Mouse (Mus musculus): ENCODE measurements around the gene Mcf2l. TPM values are rescaled to one million over a fixed set of nuclear protein-coding genes. Genes with fewer than 3 reads are reported as not detected.

The Mcf2l gene
- polyA plus RNA-seq, 1 experiment from 2014 or later = 16.8 TPM

DNA sequence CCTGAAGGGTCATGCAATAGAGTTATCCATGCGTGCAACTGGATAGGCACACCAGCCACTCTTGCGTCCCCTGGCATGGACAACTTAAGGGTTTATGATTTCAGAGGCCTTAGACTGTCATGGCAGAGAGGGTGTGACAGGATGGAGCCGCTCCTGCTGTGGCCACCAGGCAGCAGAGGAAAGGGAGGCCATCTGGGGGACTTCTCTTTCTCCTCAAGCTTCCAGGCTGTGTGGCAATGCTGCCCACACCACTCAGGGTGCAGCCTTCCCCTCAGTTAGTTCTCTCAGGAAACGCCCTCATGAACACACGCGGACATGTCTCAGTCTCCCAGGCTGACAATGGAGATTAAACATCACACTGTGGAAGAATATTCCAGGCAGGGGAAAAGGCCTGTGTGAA, 165.4 kb downstream of the Mcf2l start:
- Histone ChIP-seq H3K27ac (ENCODE audit: low read length) (no peak overlapping the region), H3K9me3 (ENCODE audit: low read length) (no peaks in the 10 kb centered on the region), H3K9ac (replicated peaks; ENCODE audit: low read depth) (no peak overlapping the region), H3K4me1 (ENCODE audit: insufficient read depth, low read depth, low read length) (no peaks in the 10 kb centered on the region), H3K36me3 (ENCODE audit: insufficient read depth, low read length) (no peaks in the 10 kb centered on the region), H3K27me3 (replicated peaks; ENCODE audit: insufficient read depth, low read length) (no peaks in the 10 kb centered on the region), H3K4me3 (ENCODE audit: low read depth, low read length) (no peak overlapping the region), H3K4me2 (replicated peaks; ENCODE audit: low read depth, low read length) (no peak overlapping the region)
- TF ChIP-seq CTCF (IDR thresholded peaks at IDR 0.05) (no peak), EP300 (IDR thresholded peaks at IDR 0.05) (no peak)
- no peak for ATAC-seq
- 68% methylated on average over 6 of the region's 6 CpGs for WGBS
- DNase-seq (ENCODE audit: low spot score) = peak; percentile 41

DNA sequence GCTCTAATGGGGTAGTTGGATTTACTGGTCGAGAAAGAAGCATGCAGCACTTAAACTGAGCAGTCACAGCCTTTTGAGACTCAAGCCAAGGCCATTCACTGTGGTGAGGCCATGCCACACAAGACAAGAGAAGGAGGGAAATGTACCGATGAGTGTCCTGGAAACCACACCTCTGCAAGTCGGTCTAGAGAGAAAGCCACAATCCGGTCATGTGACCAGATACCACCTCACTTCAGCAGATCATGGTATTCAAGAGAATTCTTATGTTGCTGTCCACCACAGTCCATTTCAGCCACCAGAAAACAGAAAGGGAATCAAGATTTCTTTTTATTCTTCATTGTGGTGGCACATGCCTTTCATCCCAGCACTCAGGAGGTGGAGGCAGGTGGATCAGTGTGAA, 167.9 kb downstream of the Mcf2l start:
- no peak overlapping the region for H3K27ac ChIP-seq (ENCODE audit: low read length)
- DNase-seq (ENCODE audit: low spot score) (no peak), ATAC-seq (no peak)
- H3K4me2 ChIP-seq (replicated peaks; ENCODE audit: low read depth, low read length) = no peak overlapping the region
- no peaks in the 10 kb centered on the region for H3K36me3 ChIP-seq (ENCODE audit: insufficient read depth, low read length)
- no peaks in the 10 kb centered on the region for H3K9me3 ChIP-seq (ENCODE audit: low read length)
- H3K27me3 ChIP-seq (replicated peaks; ENCODE audit: insufficient read depth, low read length) = no peaks in the 10 kb centered on the region
- no peaks in the 10 kb centered on the region for H3K4me1 ChIP-seq (ENCODE audit: insufficient read depth, low read depth, low read length)
- WGBS = 67% methylated on average over 4 of the region's 4 CpGs
- TF ChIP-seq CTCF (IDR thresholded peaks at IDR 0.05) = no peak
- TF ChIP-seq EP300 (IDR thresholded peaks at IDR 0.05) = no peak
- no peak overlapping the region for H3K4me3 ChIP-seq (ENCODE audit: low read depth, low read length)
- no peak overlapping the region for H3K9ac ChIP-seq (replicated peaks; ENCODE audit: low read depth)

DNA sequence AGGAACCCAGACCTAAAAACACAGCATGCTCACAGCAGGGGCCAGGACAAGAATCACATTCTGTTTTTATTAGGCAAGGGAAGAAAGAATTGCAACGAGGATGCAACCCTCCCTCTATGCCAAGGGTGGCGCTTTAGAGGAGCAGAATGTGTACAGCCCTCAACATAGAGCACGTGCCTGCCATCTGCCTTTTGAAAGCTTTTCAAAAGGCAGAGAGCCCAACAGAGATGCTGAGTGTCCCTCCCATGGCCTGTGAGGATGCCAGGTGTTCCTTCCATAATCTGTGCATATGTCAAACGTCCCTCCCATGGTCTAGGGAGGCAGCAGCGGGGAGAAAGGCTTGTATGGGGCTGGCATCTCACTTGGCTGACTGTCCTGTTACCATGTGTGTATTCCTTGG, 174.0 kb downstream of the Mcf2l start:
- H3K9ac ChIP-seq (replicated peaks; ENCODE audit: low read depth) = no peak overlapping the region
- no peak overlapping the region for H3K4me2 ChIP-seq (replicated peaks; ENCODE audit: low read depth, low read length)
- no peaks in the 10 kb centered on the region for H3K27me3 ChIP-seq (replicated peaks; ENCODE audit: insufficient read depth, low read length)
- no peak for ATAC-seq
- no peak overlapping the region for H3K4me3 ChIP-seq (ENCODE audit: low read depth, low read length)
- TF ChIP-seq CTCF (IDR thresholded peaks at IDR 0.05) = no peak
- no peak for TF ChIP-seq EP300 (IDR thresholded peaks at IDR 0.05)
- H3K36me3 ChIP-seq (ENCODE audit: insufficient read depth, low read length) = no peaks in the 10 kb centered on the region
- no peak overlapping the region for H3K27ac ChIP-seq (ENCODE audit: low read length)
- H3K9me3 ChIP-seq (ENCODE audit: low read length) = no peaks in the 10 kb centered on the region
- no peak for DNase-seq (ENCODE audit: low spot score)
- no peaks in the 10 kb centered on the region for H3K4me1 ChIP-seq (ENCODE audit: insufficient read depth, low read depth, low read length)
- WGBS = 54% methylated on average over 5 of the region's 5 CpGs

DNA sequence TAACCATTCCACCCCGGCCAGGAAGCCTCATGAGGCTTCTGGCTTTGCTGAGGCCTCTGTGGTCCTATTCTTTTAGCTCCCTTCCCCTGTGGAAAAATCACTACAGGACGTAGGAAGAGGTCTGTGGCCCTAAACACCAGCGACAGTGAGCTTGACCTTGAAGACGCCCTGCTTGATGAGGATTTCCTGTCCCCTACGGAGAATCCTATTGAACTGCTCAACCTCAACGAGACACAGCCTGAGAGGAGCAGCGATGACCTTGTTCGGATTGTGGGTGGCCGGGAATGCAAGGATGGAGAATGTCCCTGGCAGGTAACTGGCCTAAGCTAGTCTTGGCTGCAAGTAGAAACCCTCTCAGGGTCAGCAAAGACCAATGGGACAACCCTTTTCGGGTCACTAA, 176.9 kb downstream of the Mcf2l start:
- Histone ChIP-seq H3K9me3 (ENCODE audit: low read length) (no peaks in the 10 kb centered on the region), H3K27ac (ENCODE audit: low read length) (no peak overlapping the region), H3K9ac (replicated peaks; ENCODE audit: low read depth) (no peak overlapping the region), H3K36me3 (ENCODE audit: insufficient read depth, low read length) (no peaks in the 10 kb centered on the region), H3K4me2 (replicated peaks; ENCODE audit: low read depth, low read length) (no peak overlapping the region), H3K4me3 (ENCODE audit: low read depth, low read length) (no peak overlapping the region), H3K4me1 (ENCODE audit: insufficient read depth, low read depth, low read length) (no peaks in the 10 kb centered on the region), H3K27me3 (replicated peaks; ENCODE audit: insufficient read depth, low read length) (no peaks in the 10 kb centered on the region)
- WGBS = 78% methylated on average over 10 of the region's 10 CpGs
- DNase-seq (ENCODE audit: low spot score) (no peak), ATAC-seq (no peak)
- TF ChIP-seq EP300 (IDR thresholded peaks at IDR 0.05) (no peak), CTCF (IDR thresholded peaks at IDR 0.05) (no peak)

DNA sequence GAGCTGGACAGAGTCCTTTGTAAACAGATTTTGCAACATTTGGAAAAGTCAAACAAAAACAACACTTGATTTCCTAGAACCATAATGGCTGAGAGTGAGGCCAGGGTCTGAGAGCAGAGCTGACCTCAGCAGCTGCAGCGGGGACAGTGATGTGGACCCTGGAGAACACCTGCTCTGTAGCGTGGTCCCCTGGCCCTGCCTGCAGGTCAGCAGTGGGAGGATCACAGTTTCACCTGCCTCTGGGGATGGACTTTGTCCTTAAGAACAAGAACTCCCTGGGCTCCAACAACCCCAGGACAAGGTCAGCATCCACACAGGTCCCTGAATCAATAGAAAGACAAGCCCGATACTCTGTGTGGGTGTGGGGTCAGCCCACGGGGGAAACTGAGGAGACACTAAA, 183.7 kb downstream of the Mcf2l start:
- TF ChIP-seq EP300 (IDR thresholded peaks at IDR 0.05) (no peak), CTCF (IDR thresholded peaks at IDR 0.05) (no peak)
- Histone ChIP-seq H3K4me1 (ENCODE audit: insufficient read depth, low read depth, low read length) (no peaks in the 10 kb centered on the region), H3K27ac (ENCODE audit: low read length) (no peak overlapping the region), H3K4me3 (ENCODE audit: low read depth, low read length) (no peak overlapping the region), H3K36me3 (ENCODE audit: insufficient read depth, low read length) (no peaks in the 10 kb centered on the region), H3K9me3 (ENCODE audit: low read length) (no peaks in the 10 kb centered on the region), H3K4me2 (replicated peaks; ENCODE audit: low read depth, low read length) (no peak overlapping the region), H3K9ac (replicated peaks; ENCODE audit: low read depth) (no peak overlapping the region), H3K27me3 (replicated peaks; ENCODE audit: insufficient read depth, low read length) (no peaks in the 10 kb centered on the region)
- WGBS = 71% methylated on average over 4 of the region's 4 CpGs
- DNase-seq (ENCODE audit: low spot score) (no peak), ATAC-seq (no peak)

DNA sequence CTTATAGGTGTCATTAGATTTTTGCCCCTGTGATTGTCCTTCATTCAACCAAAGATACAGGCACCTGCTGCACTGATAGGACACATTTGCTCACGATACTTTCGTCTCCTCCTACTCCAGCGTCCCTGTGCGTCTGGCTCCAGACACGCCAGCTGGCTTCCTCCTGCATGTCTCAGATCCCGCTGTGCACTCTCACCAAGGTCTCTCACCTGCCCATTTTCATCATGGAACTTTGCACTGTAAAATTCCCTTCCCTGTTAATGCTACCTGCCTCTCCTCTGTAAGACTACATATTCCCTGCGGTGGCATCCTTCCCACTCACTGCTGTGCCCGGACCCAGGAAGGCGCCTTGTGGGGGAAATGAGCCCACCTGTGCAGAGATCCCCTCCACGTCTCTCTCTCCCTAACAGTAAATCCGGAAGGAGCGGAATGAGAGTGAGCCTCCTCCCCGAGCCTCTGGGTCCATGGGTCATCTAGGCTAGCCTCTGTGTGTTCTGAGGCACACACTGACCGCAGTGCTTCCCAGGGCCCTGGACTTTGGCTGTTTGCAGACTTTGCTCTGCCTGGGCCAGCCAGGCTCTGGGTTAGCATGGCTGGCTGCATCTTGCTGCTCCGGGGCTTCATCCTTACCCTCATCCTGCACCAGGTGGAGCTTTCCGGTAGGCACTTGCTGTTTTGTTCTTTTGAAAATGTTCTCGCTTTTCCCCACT, 187.0 kb downstream of the Mcf2l start, which contains the start of gene Proz:
Gene Proz (plus strand): TSS at position 474 of the 710 bp plus-strand sequence.
- Histone ChIP-seq H3K27ac (ENCODE audit: low read length) (no peak within 1 kb of the TSS), H3K27me3 (replicated peaks; ENCODE audit: insufficient read depth, low read length) (no peaks in the 10 kb centered on the region), H3K4me3 (ENCODE audit: low read depth, low read length) (no peak within 1 kb of the TSS), H3K9ac (replicated peaks; ENCODE audit: low read depth) (no peak within 1 kb of the TSS), H3K4me2 (replicated peaks; ENCODE audit: low read depth, low read length) (no peak within 1 kb of the TSS), H3K4me1 (ENCODE audit: insufficient read depth, low read depth, low read length) (no peaks in the 10 kb centered on the region), H3K36me3 (ENCODE audit: insufficient read depth, low read length) (no peaks in the 10 kb centered on the region), H3K9me3 (ENCODE audit: low read length) (no peaks in the 10 kb centered on the region)
- ATAC-seq (no peak), DNase-seq (ENCODE audit: low spot score) (no peak)
- no peak for TF ChIP-seq CTCF (IDR thresholded peaks at IDR 0.05)
- 69% methylated on average over 17 of the region's 17 CpGs for WGBS

Data from lung, postnatal 0 days (tissue).